Mouse (Mus musculus): ENCODE data around the gene Cops3. TPM values are rescaled to one million over a fixed set of nuclear protein-coding genes. Genes with fewer than 3 reads are reported as not detected.

The Cops3 gene
- polyA plus RNA-seq, 1 experiment = 9.9 TPM

DNA sequence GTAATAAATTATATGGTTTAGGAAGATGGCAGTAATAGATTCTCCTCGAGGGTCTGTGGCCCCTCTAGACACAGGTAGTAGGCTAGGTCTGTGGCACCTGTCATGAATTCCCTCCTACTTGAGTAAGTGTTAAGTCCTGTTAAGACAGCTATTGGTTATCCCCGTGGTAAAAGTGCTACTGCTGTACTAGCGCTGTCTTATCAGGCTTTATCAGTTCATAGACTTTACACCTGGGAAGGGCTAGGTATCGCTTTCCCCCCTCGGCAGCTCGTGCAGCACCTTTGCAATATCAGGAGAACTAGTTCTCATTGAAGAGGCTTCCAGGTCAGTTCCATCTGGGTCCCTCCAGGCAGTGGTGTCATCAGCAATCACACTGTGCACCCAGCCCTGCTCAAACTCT lies 24.7 kb upstream of the Cops3 start:
- no peak overlapping the region for H3K27ac ChIP-seq (ENCODE audit: insufficient read depth, low read length)
- TF ChIP-seq POLR2A (IDR thresholded peaks at IDR 0.05; ENCODE audit: low read depth, low read length) (no peak), CTCF (IDR thresholded peaks at IDR 0.05; ENCODE audit: extremely low read depth, insufficient read depth, insufficient read length, insufficient replicate concordance) (no peak)
- no peaks in the 10 kb centered on the region for H3K36me3 ChIP-seq (ENCODE audit: control insufficient read depth, insufficient read depth, low read length)
- DNase-seq (ENCODE audit: low read depth in 1 of 2, low spot score in 2 of 2) = no peak
- no peaks in the 10 kb centered on the region for H3K27me3 ChIP-seq (ENCODE audit: control insufficient read depth, insufficient read depth, low read length)
- no peaks in the 10 kb centered on the region for H3K4me1 ChIP-seq (ENCODE audit: control insufficient read depth, insufficient read depth, insufficient read length)
- no peak overlapping the region for H3K4me3 ChIP-seq (ENCODE audit: extremely low read depth, insufficient read depth, insufficient read length)
- WGBS = 84% methylated on average over 6 of the region's 6 CpGs

DNA sequence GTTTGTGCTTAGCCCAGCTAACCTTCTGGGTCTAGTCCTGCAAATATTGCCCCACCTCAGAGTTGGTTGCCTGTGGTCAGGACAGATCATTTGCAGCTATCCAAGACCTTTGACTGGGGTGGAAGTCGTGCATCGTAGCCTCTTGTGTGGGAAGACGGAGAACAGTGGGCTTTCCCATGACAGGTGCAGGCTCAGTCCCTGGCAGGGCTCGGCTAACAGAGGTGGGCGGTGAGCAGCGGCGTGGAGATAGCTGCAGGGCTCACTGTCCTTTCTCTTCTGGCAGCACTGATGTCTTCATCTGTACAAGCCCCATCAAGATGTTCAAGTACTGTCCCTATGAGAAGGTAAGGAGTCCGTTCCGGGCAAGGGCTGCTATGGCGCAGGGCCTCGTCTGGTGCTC lies 20.8 kb upstream of the Cops3 start:
- no peak for DNase-seq (ENCODE audit: low read depth in 1 of 2, low spot score in 2 of 2)
- no peak overlapping the region for H3K4me3 ChIP-seq (ENCODE audit: extremely low read depth, insufficient read depth, insufficient read length)
- no peak overlapping the region for H3K27ac ChIP-seq (ENCODE audit: insufficient read depth, low read length)
- 92% methylated on average over 11 of the region's 11 CpGs for WGBS
- H3K27me3 ChIP-seq (ENCODE audit: control insufficient read depth, insufficient read depth, low read length) = no peaks in the 10 kb centered on the region
- TF ChIP-seq CTCF (IDR thresholded peaks at IDR 0.05; ENCODE audit: extremely low read depth, insufficient read depth, insufficient read length, insufficient replicate concordance) (no peak), POLR2A (IDR thresholded peaks at IDR 0.05; ENCODE audit: low read depth, low read length) (no peak)
- no peaks in the 10 kb centered on the region; the same call in 1 of the 2 replicates for H3K36me3 ChIP-seq (ENCODE audit: control insufficient read depth, insufficient read depth, low read length)
- no peaks in the 10 kb centered on the region for H3K4me1 ChIP-seq (ENCODE audit: control insufficient read depth, insufficient read depth, insufficient read length)

GRCm38 (mm10) chr11:59852865-59853264 lies 13.2 kb upstream of the Cops3 start:
- TF ChIP-seq CTCF (IDR thresholded peaks at IDR 0.05; ENCODE audit: extremely low read depth, insufficient read depth, insufficient read length, insufficient replicate concordance) = no peak
- no peak for TF ChIP-seq POLR2A (IDR thresholded peaks at IDR 0.05; ENCODE audit: low read depth, low read length)
- Histone ChIP-seq H3K27me3 (ENCODE audit: control insufficient read depth, insufficient read depth, low read length) (no peaks in the 10 kb centered on the region), H3K36me3 (ENCODE audit: control insufficient read depth, insufficient read depth, low read length) (no peaks in the 10 kb centered on the region; the same call in 1 of the 2 replicates), H3K4me3 (ENCODE audit: extremely low read depth, insufficient read depth, insufficient read length) (no peak overlapping the region), H3K4me1 (ENCODE audit: control insufficient read depth, insufficient read depth, insufficient read length) (no peaks in the 10 kb centered on the region; the same call in none of the 2 replicates), H3K27ac (ENCODE audit: insufficient read depth, low read length) (no peak overlapping the region)
- DNase-seq (ENCODE audit: low read depth in 1 of 2, low spot score in 2 of 2) = no peak
- WGBS = 82% methylated on average over 3 of the region's 3 CpGs

GRCm38 (mm10) chr11:59847891-59848884 lies 8.6 kb upstream of the Cops3 start:
- Histone ChIP-seq H3K4me1 (ENCODE audit: control insufficient read depth, insufficient read depth, insufficient read length) (peaks cover 2% of the 10 kb centered on the region), H3K27ac (ENCODE audit: insufficient read depth, low read length) (peak overlapping the region; percentile 84), H3K4me3 (ENCODE audit: extremely low read depth, insufficient read depth, insufficient read length) (peak overlapping the region; percentile 99), H3K36me3 (ENCODE audit: control insufficient read depth, insufficient read depth, low read length) (no peaks in the 10 kb centered on the region), H3K27me3 (ENCODE audit: control insufficient read depth, insufficient read depth, low read length) (no peaks in the 10 kb centered on the region)
- WGBS = under 1% methylated on average over 69 of the region's 69 CpGs
- TF ChIP-seq CTCF (IDR thresholded peaks at IDR 0.05; ENCODE audit: extremely low read depth, insufficient read depth, insufficient read length, insufficient replicate concordance) = no peak
- peak; percentile 8; the same call in 1 of the 2 replicates for TF ChIP-seq POLR2A (IDR thresholded peaks at IDR 0.05; ENCODE audit: low read depth, low read length)
- DNase-seq (ENCODE audit: low read depth in 1 of 2, low spot score in 2 of 2) = peak in 1 of 2 experiments; percentile 74

DNA sequence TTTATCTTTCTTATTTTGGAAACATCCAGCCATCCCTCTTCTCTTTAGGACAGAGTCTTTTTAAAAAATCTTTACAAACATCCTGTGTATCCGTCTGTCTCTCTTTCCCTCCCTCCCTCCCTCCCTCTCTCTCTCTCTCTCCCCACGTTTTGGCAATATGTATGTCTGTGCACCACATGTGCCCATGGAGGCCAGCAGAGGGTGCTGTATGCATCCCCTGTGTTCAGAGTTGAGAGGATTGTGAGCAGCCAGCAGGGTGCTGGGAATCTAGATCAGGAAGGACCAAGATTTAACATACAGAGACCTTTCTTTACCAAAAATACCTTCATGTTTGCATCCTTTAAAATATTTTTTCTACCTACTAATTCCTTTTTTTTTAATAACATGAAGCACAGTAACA lies 7.5 kb upstream of the Cops3 start:
- H3K36me3 ChIP-seq (ENCODE audit: control insufficient read depth, insufficient read depth, low read length) = no peaks in the 10 kb centered on the region
- H3K4me3 ChIP-seq (ENCODE audit: extremely low read depth, insufficient read depth, insufficient read length) = no peak overlapping the region
- H3K27ac ChIP-seq (ENCODE audit: insufficient read depth, low read length) = no peak overlapping the region
- peak; percentile 45 to 55 for DNase-seq (ENCODE audit: low read depth in 1 of 2, low spot score in 2 of 2)
- WGBS = 10% methylated on average over 2 of the region's 2 CpGs
- peak; percentile 45; the same call in 1 of the 2 replicates for TF ChIP-seq CTCF (IDR thresholded peaks at IDR 0.05; ENCODE audit: extremely low read depth, insufficient read depth, insufficient read length, insufficient replicate concordance)
- TF ChIP-seq POLR2A (IDR thresholded peaks at IDR 0.05; ENCODE audit: low read depth, low read length) = no peak
- peaks cover 2% of the 10 kb centered on the region for H3K4me1 ChIP-seq (ENCODE audit: control insufficient read depth, insufficient read depth, insufficient read length)
- no peaks in the 10 kb centered on the region for H3K27me3 ChIP-seq (ENCODE audit: control insufficient read depth, insufficient read depth, low read length)

DNA sequence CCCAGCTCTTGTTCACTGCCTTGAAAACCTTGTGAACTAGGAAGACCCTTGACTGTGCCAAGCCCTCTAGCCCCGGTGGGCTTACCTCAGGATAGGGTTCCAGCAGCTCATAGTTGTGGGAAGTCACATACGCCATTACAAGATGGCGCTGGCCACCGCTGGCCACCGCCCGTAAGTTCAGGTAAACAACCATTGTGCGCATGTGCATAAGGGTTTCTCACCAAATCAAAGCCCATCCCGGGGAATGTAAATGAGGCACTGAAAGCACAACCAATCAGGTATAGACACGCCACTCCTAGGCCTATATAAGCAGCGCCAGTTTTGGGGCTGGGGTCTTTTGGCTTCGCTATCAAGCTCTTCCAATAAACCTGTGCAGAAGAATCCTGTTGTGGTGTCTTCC lies 6.7 kb upstream of the Cops3 start:
- 96% methylated on average over 11 of the region's 11 CpGs for WGBS
- Histone ChIP-seq H3K36me3 (ENCODE audit: control insufficient read depth, insufficient read depth, low read length) (no peaks in the 10 kb centered on the region), H3K27ac (ENCODE audit: insufficient read depth, low read length) (no peak overlapping the region), H3K27me3 (ENCODE audit: control insufficient read depth, insufficient read depth, low read length) (no peaks in the 10 kb centered on the region), H3K4me3 (ENCODE audit: extremely low read depth, insufficient read depth, insufficient read length) (no peak overlapping the region), H3K4me1 (ENCODE audit: control insufficient read depth, insufficient read depth, insufficient read length) (peaks cover 2% of the 10 kb centered on the region)
- TF ChIP-seq POLR2A (IDR thresholded peaks at IDR 0.05; ENCODE audit: low read depth, low read length) = no peak
- TF ChIP-seq CTCF (IDR thresholded peaks at IDR 0.05; ENCODE audit: extremely low read depth, insufficient read depth, insufficient read length, insufficient replicate concordance) = no peak
- DNase-seq (ENCODE audit: low read depth in 1 of 2, low spot score in 2 of 2) = no peak
